Mouse (Mus musculus) ES-CJ7 (cell line): ENCODE results near the gene Acd.

Experiments
- DNase-seq: peaks from one replicate; pipeline ENCODE4 v3.0.0; 2011; ENCODE audit warnings: low read depth, low spot score

Acd gene

DNA sequence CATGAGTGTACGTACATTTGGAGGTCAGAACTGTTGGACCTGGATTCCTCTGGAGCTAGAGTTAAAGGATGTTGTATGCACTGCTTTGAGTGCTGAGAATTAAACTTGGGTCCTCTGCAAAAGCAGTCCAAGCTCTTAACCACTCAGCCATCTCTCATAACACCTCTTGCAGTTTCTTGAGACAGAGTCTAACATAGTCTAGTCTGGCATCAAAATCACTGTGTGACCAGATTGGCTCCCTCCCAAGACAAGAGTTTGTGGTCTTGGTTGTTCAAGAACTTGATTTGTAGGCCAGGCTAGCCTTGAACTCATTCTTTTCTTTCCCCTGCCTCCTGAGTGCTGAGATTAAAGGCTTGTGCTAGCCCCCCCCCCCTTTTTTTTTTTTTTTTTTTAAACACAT, 52.0 kb downstream of the Acd start:
- DNase-seq, result no peak
